Mouse (Mus musculus): ENCODE results near the gene Ak1.

DNA sequence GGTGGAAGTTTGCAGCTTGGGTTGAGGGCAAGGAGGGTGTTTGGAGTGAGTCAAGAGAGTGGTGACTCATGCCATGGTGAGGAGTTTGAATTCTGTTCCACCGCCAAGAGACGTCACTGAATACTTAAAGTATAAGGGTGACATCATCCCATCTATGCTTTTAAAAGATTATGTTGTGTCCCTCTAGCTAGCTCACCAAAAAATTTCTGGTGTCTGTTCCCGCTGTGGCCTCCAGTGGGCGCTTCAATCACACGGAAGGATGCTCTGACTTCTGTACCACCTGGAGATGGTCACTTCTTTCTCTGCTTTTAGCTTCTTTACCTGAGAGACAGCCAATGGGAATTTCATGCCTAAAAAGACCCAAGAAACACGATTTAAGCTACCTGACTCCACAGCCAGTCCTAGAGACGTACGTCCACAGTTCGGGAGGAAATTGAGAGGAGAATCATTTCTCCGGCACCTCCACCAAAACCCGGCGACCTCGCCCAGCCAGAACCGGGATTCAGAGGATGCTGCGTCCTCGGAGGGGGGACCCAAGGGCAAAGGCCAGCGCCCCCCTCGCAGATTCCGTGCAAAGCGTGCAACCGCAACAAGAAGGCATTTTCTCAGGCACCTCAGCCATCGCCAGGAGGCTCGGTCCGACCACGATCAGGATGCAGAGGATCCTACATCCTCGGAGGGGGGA is 46.5 kb upstream of the Ak1 start:
- peak; percentile 79 for TF ChIP-seq CTCF (IDR thresholded peaks at IDR 0.05; ENCODE audit: extremely low read depth, insufficient read depth, low read length)
- no peak for TF ChIP-seq POLR2A (IDR thresholded peaks at IDR 0.05; ENCODE audit: extremely low read depth, insufficient read depth, low read length)
